Mouse (Mus musculus) forebrain, postnatal 0 days (tissue): ENCODE data around the gene Dusp1. TPM values are rescaled to one million over a fixed set of nuclear protein-coding genes. Genes with fewer than 3 reads are reported as not detected.

Experiments
- ATAC-seq: fragments of 200-750 bp; cut with Nextera tagmentation; 2 replicates; pipeline ENCODE4 v1.8.0; 2017; ENCODE audit warnings: mild to moderate bottlenecking, moderate library complexity
- DNase-seq: peaks from one replicate; pipeline ENCODE4 v3.0.0-alpha.2; 2015
- H3K27ac ChIP-seq: fragments of 300-500 bp; sonication (generic); 2 replicates; pipeline ENCODE4 v1.5.1; 2014; ENCODE audit warnings: low read depth, mild to moderate bottlenecking, antibody characterized with exemption, low read length, moderate library complexity, mixed read lengths
- H3K27me3 ChIP-seq: fragments of 300-500 bp; sonication (generic); 2 replicates; pipeline ENCODE4 v1.6.1; 2014; ENCODE audit warnings: mild to moderate bottlenecking, low read length, mixed read lengths; ENCODE audit not compliant: insufficient read depth
- H3K36me3 ChIP-seq: fragments of 300-500 bp; sonication (generic); 2 replicates; pipeline ENCODE4 v1.6.1; 2014; ENCODE audit warnings: mild to moderate bottlenecking, moderate library complexity; ENCODE audit not compliant: insufficient read depth
- H3K4me1 ChIP-seq: fragments of 300-500 bp; sonication (generic); 2 replicates; pipeline ENCODE4 v1.6.1; 2014; ENCODE audit warnings: antibody characterized with exemption; ENCODE audit not compliant: insufficient read depth
- H3K4me2 ChIP-seq: fragments of 300-500 bp; sonication (generic); 2 replicates; pipeline ENCODE4 v1.6.1; 2014; ENCODE audit warnings: low read depth, mild to moderate bottlenecking, moderate library complexity
- H3K4me3 ChIP-seq: fragments of 300-500 bp; sonication (generic); 2 replicates; pipeline ENCODE4 v1.5.1; 2014; ENCODE audit warnings: low read depth, low read length, mixed read lengths
- H3K9ac ChIP-seq: fragments of 300-500 bp; sonication (generic); 2 replicates; pipeline ENCODE4 v1.6.1; 2014; ENCODE audit warnings: mild to moderate bottlenecking
- H3K9me3 ChIP-seq: fragments of 300-500 bp; sonication (generic); 2 replicates; pipeline ENCODE4 v1.6.1; 2016; ENCODE audit warnings: low read length
- CTCF ChIP-seq: sonication (generic); IDR thresholded peaks from 2 replicates; pipeline ENCODE4 v1.5.1; 2016; ENCODE audit warnings: antibody characterized with exemption, control low read depth, low read depth
- WGBS: fragments of 180-500 bp; shearing (Covaris S2); extraction: QIAGEN DNeasy Blood & Tissue Kit; methylation state at CpG from one replicate; pipeline ENCODE4 v1.1.7; 2014; 5-methylcytosine and 5-hydroxymethylcytosine counted together
- polyA plus RNA-seq: library from polyadenylated mRNA; unstranded; fragments of >200 nt; fragmentation: Nextera tagmentation; extraction: Ambion mirVana; gene quantifications from 2 replicates; pipeline ENCODE4 v1.2.1, GENCODE M21; 2015
- total RNA-seq: library from RNA; depleted of rRNA; stranded (reverse); fragments of >200 nt; gene quantifications from 2 replicates; pipeline ENCODE4 v1.2.3, GENCODE M21; 2014

Dusp1 gene
- total and polyA plus RNA-seq, 2 experiments from 2014 or later = 36.0 to 41.0 TPM

DNA sequence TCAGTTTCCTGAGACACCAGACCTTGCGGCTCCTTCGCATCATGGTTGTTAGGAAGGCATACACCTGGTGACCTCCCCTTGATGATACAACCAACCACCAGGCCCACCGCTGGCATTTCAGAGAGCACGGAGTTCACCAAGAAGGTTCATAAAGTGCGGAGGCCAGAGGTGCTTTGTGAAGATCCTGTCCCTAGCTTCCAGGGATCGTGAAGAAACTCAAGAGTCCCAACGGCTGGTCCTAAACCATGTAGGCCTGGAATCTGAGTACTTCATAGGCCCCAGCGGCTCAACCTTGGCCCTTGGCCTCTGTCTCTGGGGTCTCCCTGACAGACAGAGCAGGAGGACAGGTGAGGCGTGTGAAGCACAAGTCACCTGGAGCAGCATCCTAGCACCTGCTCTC is 34.6 kb downstream of the Dusp1 start:
- no peak overlapping the region for H3K4me3 ChIP-seq
- 99% methylated on average over 9 of the region's 9 CpGs for WGBS

DNA sequence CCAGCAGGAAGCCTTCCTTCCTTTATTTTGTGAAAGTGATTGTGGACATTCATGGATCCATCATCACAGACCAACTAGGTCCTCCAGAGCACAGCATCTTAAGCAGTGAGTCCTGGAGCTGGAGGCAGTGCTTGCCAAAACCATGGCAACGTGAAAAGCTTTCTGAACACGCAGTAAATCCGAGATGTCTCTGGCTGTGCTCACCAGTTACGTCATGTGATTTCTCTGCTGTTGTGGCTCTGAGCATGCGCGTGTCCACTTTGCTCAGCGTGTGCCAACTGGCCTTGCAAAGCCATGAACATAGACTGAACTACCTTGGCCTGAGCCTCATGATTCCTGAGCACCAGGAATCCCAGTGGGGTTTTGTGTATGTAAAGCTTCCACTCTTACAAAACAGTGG is 36.6 kb downstream of the Dusp1 start:
- Histone ChIP-seq H3K9ac (no peak overlapping the region), H3K9me3 (no peaks in the 10 kb centered on the region), H3K4me2 (no peak overlapping the region), H3K36me3 (no peaks in the 10 kb centered on the region), H3K4me3 (no peak overlapping the region), H3K4me1 (no peaks in the 10 kb centered on the region), H3K27ac (no peak overlapping the region), H3K27me3 (no peaks in the 10 kb centered on the region)
- ATAC-seq = peak; percentile 51
- no peak for TF ChIP-seq CTCF
- WGBS = 54% methylated on average over 7 of the region's 7 CpGs
- peak; percentile 37 for DNase-seq

More for the DNA sequence above, 34.6 kb downstream of the Dusp1 start:
- H3K27me3 ChIP-seq = no peaks in the 10 kb centered on the region
- TF ChIP-seq CTCF = no peak
- no peak overlapping the region for H3K9ac ChIP-seq
- no peak for DNase-seq
- H3K27ac ChIP-seq = no peak overlapping the region
- H3K4me1 ChIP-seq = no peaks in the 10 kb centered on the region
- H3K36me3 ChIP-seq = no peaks in the 10 kb centered on the region
- no peak overlapping the region for H3K4me2 ChIP-seq
- no peaks in the 10 kb centered on the region for H3K9me3 ChIP-seq
- no peak for ATAC-seq

DNA sequence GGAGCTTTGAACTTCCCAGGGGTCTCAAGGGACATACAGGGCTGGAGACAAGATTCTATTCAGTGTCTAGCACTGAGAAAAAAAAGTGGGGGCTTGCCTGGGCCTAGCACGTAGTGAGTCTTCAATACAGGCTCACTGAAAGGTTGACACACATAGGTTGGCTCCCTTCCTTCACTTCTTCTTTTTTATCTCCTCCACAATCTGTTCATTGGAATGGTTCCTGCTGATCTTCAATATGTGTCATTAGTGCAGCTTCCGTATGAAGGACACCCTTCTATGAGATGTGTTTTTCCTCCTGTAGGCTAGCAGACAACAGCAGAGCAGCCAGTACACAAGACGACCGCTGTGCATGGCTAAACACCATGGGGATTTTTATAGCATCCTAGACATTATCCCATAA is 37.1 kb downstream of the Dusp1 start:
- no peak overlapping the region for H3K4me2 ChIP-seq
- H3K36me3 ChIP-seq = no peaks in the 10 kb centered on the region
- 75% methylated on average over 4 of the region's 4 CpGs for WGBS
- TF ChIP-seq CTCF = no peak
- DNase-seq (no peak), ATAC-seq (no peak)
- H3K27ac ChIP-seq = no peak overlapping the region
- H3K4me1 ChIP-seq = no peaks in the 10 kb centered on the region
- no peaks in the 10 kb centered on the region for H3K27me3 ChIP-seq
- no peak overlapping the region for H3K4me3 ChIP-seq
- no peak overlapping the region for H3K9ac ChIP-seq
- no peaks in the 10 kb centered on the region for H3K9me3 ChIP-seq

DNA sequence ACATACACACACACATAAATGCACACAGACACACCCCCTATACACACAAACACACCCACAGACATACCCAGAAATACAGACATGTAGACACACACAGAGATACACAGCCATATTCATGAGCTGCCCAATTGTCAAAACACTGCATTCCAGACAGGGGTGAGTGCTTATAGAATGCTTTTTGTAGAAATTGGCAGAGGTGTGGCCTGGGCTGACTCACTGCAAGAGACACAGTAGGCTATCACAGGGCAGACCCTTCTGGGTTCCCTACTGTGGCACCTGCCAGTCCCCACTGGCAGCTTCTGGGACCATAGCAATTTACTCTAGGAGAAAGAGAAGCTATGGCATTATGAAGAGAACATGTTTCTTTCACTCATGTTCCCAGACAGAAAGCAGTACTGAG is 37.6 kb downstream of the Dusp1 start:
- ATAC-seq = no peak
- no peaks in the 10 kb centered on the region for H3K36me3 ChIP-seq
- no peak for DNase-seq
- H3K9ac ChIP-seq = no peak overlapping the region
- H3K4me3 ChIP-seq = no peak overlapping the region
- H3K27me3 ChIP-seq = no peaks in the 10 kb centered on the region
- no peak for TF ChIP-seq CTCF
- H3K4me1 ChIP-seq = no peaks in the 10 kb centered on the region
- H3K4me2 ChIP-seq = no peak overlapping the region
- no peaks in the 10 kb centered on the region for H3K9me3 ChIP-seq
- H3K27ac ChIP-seq = no peak overlapping the region

DNA sequence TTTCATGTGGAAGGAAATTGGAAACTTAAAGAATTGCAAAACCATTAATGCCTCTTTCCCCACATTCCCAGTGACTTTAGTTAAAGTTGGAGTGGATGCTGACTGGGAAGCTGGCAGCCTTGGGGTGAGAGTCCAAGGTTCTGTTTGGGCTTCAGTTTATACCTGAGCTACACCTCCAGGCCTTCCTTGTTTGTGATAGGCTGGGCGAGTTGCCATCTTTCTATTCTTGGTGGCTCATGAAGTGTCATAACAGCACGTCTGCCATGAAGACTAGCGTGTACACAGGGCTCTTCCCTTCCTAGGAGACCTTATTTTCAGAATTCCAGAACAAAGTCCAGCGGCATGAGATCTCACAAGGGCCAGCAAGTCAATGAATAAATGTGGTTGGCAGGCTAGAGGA is 39.2 kb downstream of the Dusp1 start:
- H3K27ac ChIP-seq = no peak overlapping the region
- H3K9ac ChIP-seq = no peak overlapping the region
- no peak for TF ChIP-seq CTCF
- no peaks in the 10 kb centered on the region for H3K27me3 ChIP-seq
- H3K4me2 ChIP-seq = no peak overlapping the region
- H3K9me3 ChIP-seq = no peaks in the 10 kb centered on the region
- DNase-seq (no peak), ATAC-seq (no peak)
- H3K36me3 ChIP-seq = no peaks in the 10 kb centered on the region
- 81% methylated on average over 4 of the region's 4 CpGs for WGBS
- H3K4me3 ChIP-seq = no peak overlapping the region
- no peaks in the 10 kb centered on the region for H3K4me1 ChIP-seq

DNA sequence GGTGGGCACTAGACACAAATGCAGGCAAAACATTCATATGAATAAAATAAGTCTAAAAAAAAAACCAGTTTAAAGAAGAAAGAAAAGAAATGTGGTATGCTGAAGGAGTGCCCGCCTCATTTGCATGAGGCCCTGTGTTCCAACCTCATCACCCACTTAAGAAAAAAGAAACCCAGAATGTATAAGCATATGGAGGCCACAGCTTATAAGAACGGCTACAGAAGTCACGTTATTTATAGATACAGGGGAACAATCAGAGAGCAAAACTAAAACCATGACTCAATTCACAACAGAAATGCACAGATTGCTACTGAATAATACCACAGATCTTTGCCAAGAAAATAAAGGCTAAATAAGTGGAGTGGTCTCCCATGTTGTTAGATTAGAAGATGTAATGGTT is 43.6 kb downstream of the Dusp1 start:
- 84% methylated on average over 3 of the region's 3 CpGs for WGBS
- Histone ChIP-seq H3K4me2 (no peak overlapping the region), H3K4me1 (no peaks in the 10 kb centered on the region), H3K27me3 (no peaks in the 10 kb centered on the region), H3K9me3 (no peaks in the 10 kb centered on the region), H3K27ac (no peak overlapping the region), H3K36me3 (no peaks in the 10 kb centered on the region), H3K9ac (no peak overlapping the region), H3K4me3 (no peak overlapping the region)
- no peak for TF ChIP-seq CTCF
- DNase-seq = no peak
- no peak for ATAC-seq

DNA sequence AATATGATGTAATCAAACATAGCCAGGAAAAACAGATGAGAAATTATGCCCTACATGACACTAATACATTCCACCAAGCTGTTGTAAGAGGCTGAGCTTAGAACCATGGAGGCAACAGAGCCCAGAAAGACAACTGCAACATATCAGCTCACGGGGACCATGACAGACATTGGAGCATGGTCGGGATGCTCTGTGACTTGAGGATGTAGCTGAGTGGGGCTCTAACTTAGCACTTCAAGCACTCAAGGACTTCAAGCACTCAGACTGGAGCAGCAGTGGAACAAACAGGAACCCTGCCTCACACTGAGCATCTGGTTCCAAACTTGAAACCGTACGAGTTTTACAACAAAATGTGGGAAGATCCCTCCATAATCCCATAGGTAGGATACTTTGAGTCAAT is 46.3 kb downstream of the Dusp1 start:
- Histone ChIP-seq H3K4me3 (no peak overlapping the region), H3K4me2 (no peak overlapping the region), H3K9ac (no peak overlapping the region), H3K36me3 (no peaks in the 10 kb centered on the region), H3K4me1 (no peaks in the 10 kb centered on the region), H3K27ac (no peak overlapping the region), H3K9me3 (no peaks in the 10 kb centered on the region), H3K27me3 (no peaks in the 10 kb centered on the region)
- ATAC-seq (no peak), DNase-seq (no peak)
- TF ChIP-seq CTCF = no peak
- 92% methylated on average over 4 of the region's 4 CpGs for WGBS

DNA sequence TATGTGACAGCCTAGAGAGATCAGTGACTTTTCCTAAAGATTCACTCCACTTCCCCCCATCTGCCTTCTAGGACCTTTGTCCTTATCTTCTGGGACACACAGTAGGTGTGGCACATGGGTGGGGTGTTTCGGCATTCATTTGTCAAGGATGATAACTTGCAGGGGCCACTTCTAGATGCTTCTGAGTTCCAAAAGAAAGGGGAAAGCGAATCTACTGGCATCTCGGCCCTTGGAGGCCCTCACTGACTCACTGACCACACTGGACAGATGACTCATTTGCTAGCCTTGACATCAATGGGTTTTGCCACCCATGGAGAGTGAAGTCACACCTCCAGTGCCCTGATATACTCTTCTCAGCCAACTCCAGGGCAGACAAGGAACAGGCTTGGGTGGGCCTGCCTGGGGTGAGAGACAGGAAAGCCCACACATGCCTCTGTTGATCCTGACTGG is 47.3 kb downstream of the Dusp1 start:
- DNase-seq (no peak), ATAC-seq (no peak)
- no peak for TF ChIP-seq CTCF
- H3K4me1 ChIP-seq = no peaks in the 10 kb centered on the region
- H3K4me2 ChIP-seq = no peak overlapping the region
- no peak overlapping the region for H3K27ac ChIP-seq
- H3K4me3 ChIP-seq = no peak overlapping the region
- 85% methylated on average over 3 of the region's 3 CpGs for WGBS
- no peak overlapping the region for H3K9ac ChIP-seq
- no peaks in the 10 kb centered on the region for H3K27me3 ChIP-seq
- H3K9me3 ChIP-seq = no peaks in the 10 kb centered on the region
- H3K36me3 ChIP-seq = no peaks in the 10 kb centered on the region
